29 mouse cellular contexts compared by ENCODE assay signal in genomic region chr17:78732056-78732455, GRCm38 (mm10). TPM values are rescaled to one million over a fixed set of nuclear protein-coding genes. Genes with fewer than 3 reads are reported as not detected.
DNase-seq lines count a peak whose midpoint lies in the region; ATAC-seq and TF ChIP-seq lines count a peak whose summit lies in the region.
"Had no signal": no experiment of that assay in that cellular context is flagged by ENCODE, and none has a peak within 500 bp of the region (broad histone marks: within the 10 kb centered on the region; RNA-seq: fewer than 3 reads in every experiment).

No protein-coding gene starts in this region.

- H3K9me3 ChIP-seq in heart, embryonic 14.5 days (ENCODE audit: control insufficient read depth, low read length): no peaks in the 10 kb centered on the region
- no peaks in the 10 kb centered on the region for H3K9me3 ChIP-seq in midbrain, postnatal 0 days (ENCODE audit: low read length)
- H3K9me3 ChIP-seq: embryonic facial prominence, embryonic 12.5 days; limb, embryonic 10.5 days; limb, embryonic 15.5 days; liver, embryonic 13.5 days; neural tube, embryonic 15.5 days; stomach, embryonic 15.5 days had no signal

- H3K36me3 ChIP-seq in heart, embryonic 14.5 days (ENCODE audit: control insufficient read depth, insufficient read depth, low read length): peaks cover 3% of the 10 kb centered on the region; the same call in 1 of the 2 replicates
- peaks cover 27% of the 10 kb centered on the region for H3K36me3 ChIP-seq in heart, adult 2 months (ENCODE audit: control insufficient read depth, insufficient read depth, low read length)
- H3K36me3 ChIP-seq in midbrain, postnatal 0 days (ENCODE audit: insufficient read depth, low read length): no peaks in the 10 kb centered on the region
- H3K36me3 ChIP-seq: embryonic facial prominence, embryonic 12.5 days; limb, embryonic 10.5 days; limb, embryonic 15.5 days; liver, embryonic 13.5 days; neural tube, embryonic 15.5 days; stomach, embryonic 15.5 days had no signal

- TF ChIP-seq CTCF in cerebellum, adult 2 months (IDR thresholded peaks at IDR 0.05; ENCODE audit: borderline replicate concordance, insufficient read depth, low read depth, low read length): no peak
- no peak for TF ChIP-seq CTCF in heart, adult 2 months (IDR thresholded peaks at IDR 0.05)
- TF ChIP-seq CTCF in midbrain, postnatal 0 days (IDR thresholded peaks at IDR 0.05): no peak

- no peak overlapping the region for H3K9ac ChIP-seq in heart, embryonic 14.5 days (ENCODE audit: low read length)
- no peak overlapping the region for H3K9ac ChIP-seq in heart, adult 2 months (ENCODE audit: low read depth, low read length)
- no peak overlapping the region for H3K9ac ChIP-seq in midbrain, postnatal 0 days (replicated peaks; ENCODE audit: low read length, poor library complexity, severe bottlenecking)
- H3K9ac ChIP-seq: embryonic facial prominence, embryonic 12.5 days; hindbrain, embryonic 14.5 days; limb, embryonic 15.5 days; liver, embryonic 13.5 days; neural tube, embryonic 15.5 days; stomach, embryonic 15.5 days had no signal

- H3K4me1 ChIP-seq in cerebellum, adult 2 months (ENCODE audit: control insufficient read depth, insufficient read depth, low read length): peaks cover 11% of the 10 kb centered on the region; the same call in 1 of the 2 replicates
- peaks cover 5 to 40% of the 10 kb centered on the region in 2 experiments for H3K4me1 ChIP-seq in heart, embryonic 14.5 days (ENCODE audit: control insufficient read depth in 2 of 2, insufficient read depth in 2 of 2, low read length in 2 of 2)
- H3K4me1 ChIP-seq in heart, adult 2 months (ENCODE audit: control insufficient read depth, insufficient read depth, low read length): peaks cover 14% of the 10 kb centered on the region
- peaks cover 8% of the 10 kb centered on the region; the same call in 1 of the 2 replicates for H3K4me1 ChIP-seq in midbrain, postnatal 0 days (ENCODE audit: insufficient read depth, low read length)
- H3K4me1 ChIP-seq: stomach, embryonic 15.5 days had no signal

- peak; percentile 41 to 53 for DNase-seq in cerebellum, adult 2 months
- DNase-seq in cerebellum, adult 8-10 months: no peak
- DNase-seq in heart, adult 2 months: no peak
- DNase-seq in Muller cell, postnatal 12 days (ENCODE audit: inconsistent ontology term): peak; percentile 85
- DNase-seq in cerebellum, postnatal 14 days: peak; percentile 28 to 46
- DNase-seq in midbrain, postnatal 0 days (ENCODE audit: low spot score): no peak
- DNase-seq: adrenal gland, postnatal 25 days; embryo, embryonic 11 days; gastrocnemius, postnatal 25 days; heart, adult 18-20 months; heart, postnatal 36 days; kidney, adult 9 months; kidney, postnatal 10 days; layer of hippocampus, postnatal 36 days; liver, embryonic 13.5 days; lung, adult 18-20 months; lung, postnatal 4 days; midbrain, embryonic 14.5 days; right cerebral cortex, postnatal 25 days had no signal

- H3K27me3 ChIP-seq in cerebellum, adult 2 months (ENCODE audit: control insufficient read depth, insufficient read depth, low read length): no peaks in the 10 kb centered on the region
- no peaks in the 10 kb centered on the region for H3K27me3 ChIP-seq in heart, embryonic 14.5 days (ENCODE audit: control insufficient read depth, insufficient read depth, low read length)
- H3K27me3 ChIP-seq in heart, adult 2 months (ENCODE audit: control insufficient read depth, insufficient read depth, low read length): no peaks in the 10 kb centered on the region
- H3K27me3 ChIP-seq in midbrain, postnatal 0 days (ENCODE audit: insufficient read depth, low read length): no peaks in the 10 kb centered on the region
- H3K27me3 ChIP-seq: embryonic facial prominence, embryonic 12.5 days; limb, embryonic 15.5 days; liver, embryonic 13.5 days; neural tube, embryonic 15.5 days; stomach, embryonic 15.5 days had no signal

- H3K4me3 ChIP-seq in cerebellum, adult 2 months (replicated peaks; ENCODE audit: insufficient read depth, low read depth, low read length): no peak overlapping the region
- no peak overlapping the region for H3K4me3 ChIP-seq in heart, embryonic 14.5 days (ENCODE audit: control insufficient read depth in 1 of 2, insufficient read depth in 1 of 2, low read depth in 1 of 2, low read length in 2 of 2)
- no peak overlapping the region for H3K4me3 ChIP-seq in heart, adult 2 months
- H3K4me3 ChIP-seq in midbrain, postnatal 0 days (ENCODE audit: low read depth, low read length): no peak overlapping the region
- H3K4me3 ChIP-seq: embryonic facial prominence, embryonic 12.5 days; limb, embryonic 10.5 days; limb, embryonic 15.5 days; liver, embryonic 13.5 days; neural tube, embryonic 15.5 days; stomach, embryonic 15.5 days had no signal

- intact Hi-C loops in heart, adult 2 months (cut with DNase I): loop anchor here (5.0 to 10.0 kb wide), 2 partner anchors 50 to 203 kb away; partner anchors contain the start of genes Cebpz and Ndufaf7

- no peak overlapping the region for H3K27ac ChIP-seq in cerebellum, adult 2 months (ENCODE audit: insufficient read depth, low read length)
- H3K27ac ChIP-seq in heart, embryonic 14.5 days (replicated peaks in 1 of 2; ENCODE audit: control insufficient read depth in 1 of 2, insufficient read depth in 1 of 2, low read depth in 2 of 2, low read length in 2 of 2): peak overlapping the region in 1 of 2 experiments; percentile 35; a peak in 2 of 4 replicates
- no peak overlapping the region for H3K27ac ChIP-seq in heart, adult 2 months
- H3K27ac ChIP-seq in midbrain, postnatal 0 days (ENCODE audit: low read depth, low read length): no peak overlapping the region
- H3K27ac ChIP-seq: embryonic facial prominence, embryonic 12.5 days; hindbrain, embryonic 14.5 days; limb, embryonic 10.5 days; limb, embryonic 15.5 days; liver, embryonic 13.5 days; neural tube, embryonic 15.5 days; stomach, embryonic 15.5 days had no signal

- H3K4me2 ChIP-seq in heart, embryonic 14.5 days (ENCODE audit: low read length): peak overlapping the region; percentile 22; the same call in 1 of the 2 replicates
- no peak overlapping the region for H3K4me2 ChIP-seq in midbrain, postnatal 0 days (ENCODE audit: low read depth, low read length, poor library complexity, severe bottlenecking)
- H3K4me2 ChIP-seq: embryonic facial prominence, embryonic 12.5 days; hindbrain, embryonic 14.5 days; limb, embryonic 15.5 days; liver, embryonic 13.5 days; neural tube, embryonic 15.5 days; stomach, embryonic 15.5 days had no signal

- 11% methylated on average over 1 of the region's 1 CpGs for WGBS in cerebellum, adult 2 months
- WGBS in heart, embryonic 14.5 days: 38% methylated on average over 1 of the region's 1 CpGs
- 50% methylated on average over 1 of the region's 1 CpGs for WGBS in heart, adult 2 months
- WGBS in midbrain, postnatal 0 days: 47% methylated on average over 1 of the region's 1 CpGs

- peaks cover 8% of the 10 kb centered on the region for H3K79me2 ChIP-seq in heart, adult 2 months (replicated peaks; ENCODE audit: control insufficient read depth, insufficient read depth, low read length)

- TF ChIP-seq EP300 in heart, adult 2 months (IDR thresholded peaks at IDR 0.05; ENCODE audit: insufficient read depth, low read depth, low read length): no peak

- TF ChIP-seq POLR2A in cerebellum, adult 2 months (IDR thresholded peaks at IDR 0.05; ENCODE audit: borderline replicate concordance, insufficient read depth, low read length): no peak
- no peak for TF ChIP-seq POLR2A in heart, adult 2 months (IDR thresholded peaks at IDR 0.05; ENCODE audit: insufficient read depth, low read depth, low read length)

- ATAC-seq in heart, embryonic 14.5 days (ENCODE audit: insufficient number of reproducible peaks, insufficient read depth, low FRiP score, low read depth): no peak
- ATAC-seq in midbrain, postnatal 0 days (ENCODE audit: low FRiP score): no peak
- ATAC-seq: forebrain, embryonic 14.5 days; intestine, postnatal 0 days; lung, postnatal 0 days had no signal

RNA-seq across cellular contexts. Expression of gene Strn, which starts 4.9 kb away (rescaled TPM):
- polyA plus RNA-seq in cerebellum, adult 2 months (2012; rRNA removed): 24.6 and 25.0 TPM in 2 replicates
- polyA plus RNA-seq in heart, embryonic 14.5 days (2014; fragmentation: Nextera tagmentation; extraction: Ambion mirVana): 21.6 and 23.3 TPM in 2 replicates
- total RNA-seq in heart, adult 2 months (2021): 10 to 100 TPM; 20.3 to 24.2 TPM
- 6.1 and 11.8 TPM in 2 replicates for polyA plus RNA-seq in heart, adult 2 months (2012; rRNA removed)
- 22.4 and 23.3 TPM in 2 replicates for total RNA-seq in midbrain, postnatal 0 days (2014; rRNA removed)
- polyA plus RNA-seq in midbrain, postnatal 0 days (2015; fragmentation: Nextera tagmentation; extraction: Ambion mirVana): 3.8 and 4.2 TPM in 2 replicates

Comparison
In these comparisons a context has a peak if more than half of its experiments do, and no peak if none do; other contexts are left out.
1. DNase-seq: peak in cerebellum, adult 2 months (2 of 2), Muller cell, postnatal 12 days (single experiment) and cerebellum, postnatal 14 days (2 of 2); none in cerebellum, adult 8-10 months (single experiment), heart, adult 2 months (0 of 2) and midbrain, postnatal 0 days (single experiment).